In genomic region chr19:53531416-53531815, GRCm38 (mm10) we compare ENCODE assay signal across 11 mouse cellular contexts. TPM values are rescaled to one million over a fixed set of nuclear protein-coding genes. Genes with fewer than 3 reads are reported as not detected.
DNase-seq lines count a peak whose midpoint lies in the region; ATAC-seq and TF ChIP-seq lines count a peak whose summit lies in the region.
"Had no signal": no experiment of that assay in that cellular context is flagged by ENCODE, and none has a peak within 500 bp of the region (broad histone marks: within the 10 kb centered on the region; RNA-seq: fewer than 3 reads in every experiment).

No protein-coding gene starts in this region.

- no peak overlapping the region for H3K9ac ChIP-seq in kidney, postnatal 0 days (ENCODE audit: low read depth, low read length)
- no peak overlapping the region for H3K9ac ChIP-seq in liver, embryonic 11.5 days (ENCODE audit: low read depth, low read length)
- H3K9ac ChIP-seq: forebrain, embryonic 12.5 days had no signal

- no peaks in the 10 kb centered on the region for H3K9me3 ChIP-seq in kidney, postnatal 0 days (replicated peaks; ENCODE audit: low read length)
- H3K9me3 ChIP-seq in liver, embryonic 11.5 days (ENCODE audit: control insufficient read depth, low read length) = no peaks in the 10 kb centered on the region
- H3K9me3 ChIP-seq: forebrain, embryonic 12.5 days had no signal

- H3K36me3 ChIP-seq in kidney, postnatal 0 days (ENCODE audit: insufficient read depth, low read length) = peaks cover 6% of the 10 kb centered on the region; the same call in 1 of the 2 replicates
- 0 out of 2 replicates have a peak, but pooled peaks cover 2% of the 10 kb centered on the region for H3K36me3 ChIP-seq in liver, embryonic 11.5 days (ENCODE audit: control insufficient read depth, insufficient read depth, low read length)
- H3K36me3 ChIP-seq: forebrain, embryonic 12.5 days had no signal

- no peak overlapping the region for H3K4me3 ChIP-seq in kidney, postnatal 0 days (replicated peaks; ENCODE audit: low read depth, low read length)
- H3K4me3 ChIP-seq in liver, embryonic 11.5 days (ENCODE audit: low read depth, low read length) = no peak overlapping the region
- H3K4me3 ChIP-seq: forebrain, embryonic 12.5 days had no signal

- no peaks in the 10 kb centered on the region for H3K27me3 ChIP-seq in kidney, postnatal 0 days (ENCODE audit: insufficient read depth, low read length)
- H3K27me3 ChIP-seq in liver, embryonic 11.5 days (replicated peaks; ENCODE audit: control insufficient read depth, insufficient read depth, low read length) = peaks cover 22% of the 10 kb centered on the region

- H3K4me2 ChIP-seq in kidney, postnatal 0 days (ENCODE audit: low read length) = peak overlapping the region; percentile 74
- H3K4me2 ChIP-seq in liver, embryonic 11.5 days = peak overlapping the region; percentile 92
- H3K4me2 ChIP-seq: forebrain, embryonic 12.5 days had no signal

- H3K4me1 ChIP-seq in kidney, postnatal 0 days (replicated peaks; ENCODE audit: insufficient read depth, low read length) = peaks cover 21% of the 10 kb centered on the region
- H3K4me1 ChIP-seq in liver, embryonic 11.5 days (replicated peaks; ENCODE audit: control insufficient read depth, insufficient read depth, low read length) = peaks cover 22% of the 10 kb centered on the region; the same call in 1 of the 2 replicates

- ATAC-seq in kidney, postnatal 0 days (replicated peaks; ENCODE audit: low FRiP score, low read depth) = no peak
- ATAC-seq in liver, embryonic 11.5 days (replicated peaks; ENCODE audit: low FRiP score) = no peak
- ATAC-seq: activated CD4-positive, CD25-positive, alpha-beta regulatory T cell, adult 4 months had no signal

- no peak for TF ChIP-seq CTCF in kidney, postnatal 0 days (IDR thresholded peaks at IDR 0.05; ENCODE audit: low read depth)

- no peak overlapping the region for H3K27ac ChIP-seq in kidney, postnatal 0 days
- no peak overlapping the region for H3K27ac ChIP-seq in liver, embryonic 11.5 days (ENCODE audit: low read depth, low read length)
- H3K27ac ChIP-seq: forebrain, embryonic 12.5 days had no signal

- 49% methylated on average over 10 of the region's 10 CpGs for WGBS in kidney, postnatal 0 days
- 47% methylated on average over 10 of the region's 10 CpGs for WGBS in liver, embryonic 11.5 days

- peak; percentile 63 to 83 for DNase-seq in adrenal gland, adult (ENCODE audit: inconsistent age in 2 of 2, low spot score in 1 of 2)
- no peak for DNase-seq in adrenal gland, postnatal 4 days (ENCODE audit: low spot score in 2 of 2)
- no peak for DNase-seq in kidney, postnatal 0 days (ENCODE audit: low spot score)
- DNase-seq in kidney, adult 11 months = no peak
- DNase-seq in adrenal gland, postnatal 36 days = peak; percentile 48 to 63
- no peak for DNase-seq in liver, embryonic 11.5 days (ENCODE audit: low spot score)
- no peak for DNase-seq in right cerebral cortex, postnatal 10 days (ENCODE audit: low spot score in 2 of 2)
- no peak for DNase-seq in layer of hippocampus, adult 9-10 months (ENCODE audit: low spot score)
- DNase-seq: midbrain, embryonic 14.5 days had no signal

RNA-seq across cellular contexts. Expression of gene Dusp5, which starts 2.5 kb away (rescaled TPM):
- 1 to 10 TPM; 6.0 to 7.9 TPM for total RNA-seq in adrenal gland, postnatal 4 days (2021)
- polyA plus RNA-seq in kidney, postnatal 0 days (2015; fragmentation: Nextera tagmentation; extraction: Ambion mirVana) = 8.1 and 8.7 TPM in 2 replicates
- total RNA-seq in adrenal gland, postnatal 36 days (2021) = 10 to 100 TPM; 16.1 to 29.8 TPM
- 6.7 TPM in 2 replicates for polyA plus RNA-seq in liver, embryonic 11.5 days (2014; fragmentation: Nextera tagmentation; extraction: Ambion mirVana)

RNA-seq across cellular contexts. Expression of gene Nutf2-ps1, which starts 57.5 kb away (rescaled TPM):
- total RNA-seq in adrenal gland, postnatal 4 days (2021) = 10 to 100 TPM; 88.1 to 98.9 TPM
- polyA plus RNA-seq in kidney, postnatal 0 days (2015; fragmentation: Nextera tagmentation; extraction: Ambion mirVana) = 287 TPM in 2 replicates
- total RNA-seq in adrenal gland, postnatal 36 days (2021) = 10 to 100 TPM; 74.1 to 79.8 TPM
- 400 and 410 TPM in 2 replicates for polyA plus RNA-seq in liver, embryonic 11.5 days (2014; fragmentation: Nextera tagmentation; extraction: Ambion mirVana)

Comparison
In these comparisons a context has a peak if more than half of its experiments do, and no peak if none do; other contexts are left out.
1. DNase-seq: peak in adrenal gland, adult (2 of 2) and adrenal gland, postnatal 36 days (2 of 2); none in adrenal gland, postnatal 4 days (0 of 2), kidney, postnatal 0 days (single experiment), kidney, adult 11 months (single experiment), liver, embryonic 11.5 days (single experiment), right cerebral cortex, postnatal 10 days (0 of 2) and layer of hippocampus, adult 9-10 months (single experiment).